Mouse (Mus musculus) lung, embryonic 16.5 days (tissue): ENCODE measurements around the gene Tpsb2. TPM values are rescaled to one million over a fixed set of nuclear protein-coding genes. Genes with fewer than 3 reads are reported as not detected.
A peak's percentile ranks its signal among the peaks of the same experiment; 100 is the strongest.

Experiments
- ATAC-seq: fragments of 200-750 bp; cut with Nextera tagmentation; 2 replicates; pipeline ENCODE4 v1.8.0; 2017; ENCODE audit warnings: low read depth, mild to moderate bottlenecking, moderate library complexity
- H3K27ac ChIP-seq: fragments of 300-500 bp; sonication (generic); 2 replicates; pipeline ENCODE4 v1.5.1; 2014; ENCODE audit warnings: mild to moderate bottlenecking, control low read depth, low read length
- H3K27me3 ChIP-seq: fragments of 300-500 bp; sonication (generic); 2 replicates; pipeline ENCODE4 v1.6.1; 2014; ENCODE audit warnings: low read depth, low read length, mixed read lengths; ENCODE audit not compliant: control insufficient read depth, insufficient read depth
- H3K36me3 ChIP-seq: fragments of 300-500 bp; sonication (generic); 2 replicates; pipeline ENCODE4 v1.6.1; 2014; ENCODE audit warnings: low read length; ENCODE audit not compliant: control insufficient read depth, insufficient read depth
- H3K4me1 ChIP-seq: fragments of 300-500 bp; sonication (generic); replicated peaks from 2 replicates; pipeline ENCODE4 v1.6.1; 2014; ENCODE audit warnings: low read length, mixed read lengths; ENCODE audit not compliant: control insufficient read depth, insufficient read depth
- H3K4me2 ChIP-seq: fragments of 300-500 bp; sonication (generic); 2 replicates; pipeline ENCODE4 v1.6.1; 2014; ENCODE audit warnings: low read depth, low read length, control low read depth
- H3K4me3 ChIP-seq: fragments of 300-500 bp; sonication (generic); 2 replicates; pipeline ENCODE4 v1.5.1; 2014; ENCODE audit warnings: mild to moderate bottlenecking, low read length, control low read depth
- H3K9ac ChIP-seq: fragments of 300-500 bp; sonication (generic); 2 replicates; pipeline ENCODE4 v1.6.1; 2014; ENCODE audit warnings: low read length, control low read depth
- H3K9me3 ChIP-seq: fragments of 300-500 bp; sonication (generic); 2 replicates; pipeline ENCODE4 v1.6.1; 2016; ENCODE audit warnings: low read length; ENCODE audit not compliant: control insufficient read depth
- WGBS: fragments of 180-500 bp; shearing (Covaris S2); extraction: QIAGEN DNeasy Blood & Tissue Kit; methylation state at CpG from one replicate; pipeline ENCODE4 v1.1.7; 2014; 5-methylcytosine and 5-hydroxymethylcytosine counted together
- polyA plus RNA-seq: library from polyadenylated mRNA; unstranded; fragments of >200 nt; fragmentation: Nextera tagmentation; extraction: Ambion mirVana; gene quantifications from 2 replicates; pipeline ENCODE4 v1.2.1, GENCODE M21; 2015

The Tpsb2 gene
- polyA plus RNA-seq, 1 experiment from 2014 or later = 6.1 TPM

DNA sequence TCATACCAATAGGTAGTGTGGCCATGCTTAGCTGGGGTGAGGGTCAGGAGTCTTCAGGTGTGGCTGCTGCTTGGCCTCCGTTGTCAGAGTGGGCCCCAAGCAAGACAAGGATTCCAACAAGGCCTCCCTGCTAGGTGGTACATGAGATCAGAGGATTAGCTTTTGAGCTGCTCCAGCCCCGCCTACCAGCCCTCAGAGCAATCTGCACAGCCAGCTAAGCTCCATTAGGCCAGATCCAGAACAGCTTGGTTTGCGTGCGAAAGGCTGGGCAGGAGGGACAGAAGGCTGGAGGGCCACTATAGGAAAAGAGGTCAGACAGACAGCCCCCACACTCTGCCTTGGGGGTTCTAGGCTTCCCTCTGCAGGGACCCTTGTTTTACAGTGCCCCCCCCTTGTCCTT is 35.4 kb downstream of the Tpsb2 start:
- H3K9ac ChIP-seq = no peak overlapping the region
- no peak overlapping the region for H3K27ac ChIP-seq
- no peaks in the 10 kb centered on the region for H3K27me3 ChIP-seq
- 27% methylated on average over 4 of the region's 4 CpGs for WGBS
- peaks cover 8% of the 10 kb centered on the region; the same call in 1 of the 2 replicates for H3K4me1 ChIP-seq
- no peak overlapping the region for H3K4me3 ChIP-seq
- no peak for ATAC-seq
- no peaks in the 10 kb centered on the region for H3K36me3 ChIP-seq
- H3K9me3 ChIP-seq = no peaks in the 10 kb centered on the region
- H3K4me2 ChIP-seq = no peak overlapping the region

DNA sequence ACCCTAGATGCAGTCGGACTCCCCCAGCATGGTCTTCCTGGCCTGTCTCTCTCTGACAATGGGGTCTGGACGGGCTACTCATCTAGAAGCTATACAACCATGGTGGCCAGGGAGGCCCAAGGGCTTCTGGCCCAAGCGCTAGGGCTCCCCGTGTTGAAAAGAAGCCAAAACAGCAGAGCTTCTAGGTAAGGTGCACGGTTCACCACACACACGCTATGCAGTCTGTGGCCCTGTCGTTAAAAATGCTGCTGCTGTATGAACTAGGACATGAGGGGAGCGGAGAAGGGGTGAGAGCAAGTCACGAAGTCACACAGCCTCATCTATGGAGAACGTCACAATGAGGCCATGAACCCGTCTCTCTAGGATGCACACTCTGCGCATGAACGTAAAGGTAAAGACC is 36.1 kb downstream of the Tpsb2 start:
- no peak for ATAC-seq
- Histone ChIP-seq H3K4me2 (no peak overlapping the region), H3K4me1 (peaks cover 8% of the 10 kb centered on the region; the same call in 1 of the 2 replicates), H3K27ac (no peak overlapping the region), H3K9ac (no peak overlapping the region), H3K27me3 (no peaks in the 10 kb centered on the region), H3K9me3 (no peaks in the 10 kb centered on the region), H3K36me3 (no peaks in the 10 kb centered on the region), H3K4me3 (no peak overlapping the region)
- WGBS = 81% methylated on average over 13 of the region's 13 CpGs

DNA sequence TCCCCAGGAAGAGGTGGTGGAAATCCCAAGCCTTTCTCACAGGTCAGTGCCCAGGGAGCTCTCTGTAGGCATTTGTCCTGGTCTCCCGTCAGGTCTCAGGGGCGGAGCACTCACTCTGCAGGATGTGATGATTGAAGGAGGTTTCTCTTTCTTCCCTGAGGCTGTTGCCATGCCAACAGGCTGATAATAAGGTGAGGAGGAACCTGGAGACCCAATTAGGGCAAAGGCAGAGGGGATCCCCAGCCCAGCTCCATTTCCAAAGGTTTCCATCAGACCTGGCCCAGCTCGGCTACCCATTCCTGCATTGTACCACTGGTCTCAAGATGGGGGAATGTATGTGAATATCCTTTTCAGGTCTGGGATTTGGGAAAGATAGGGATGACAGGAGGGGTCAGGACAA is 38.1 kb downstream of the Tpsb2 start:
- 31% methylated on average over 3 of the region's 3 CpGs for WGBS
- peaks cover 8% of the 10 kb centered on the region; the same call in 1 of the 2 replicates for H3K4me1 ChIP-seq
- H3K4me2 ChIP-seq = no peak overlapping the region

DNA sequence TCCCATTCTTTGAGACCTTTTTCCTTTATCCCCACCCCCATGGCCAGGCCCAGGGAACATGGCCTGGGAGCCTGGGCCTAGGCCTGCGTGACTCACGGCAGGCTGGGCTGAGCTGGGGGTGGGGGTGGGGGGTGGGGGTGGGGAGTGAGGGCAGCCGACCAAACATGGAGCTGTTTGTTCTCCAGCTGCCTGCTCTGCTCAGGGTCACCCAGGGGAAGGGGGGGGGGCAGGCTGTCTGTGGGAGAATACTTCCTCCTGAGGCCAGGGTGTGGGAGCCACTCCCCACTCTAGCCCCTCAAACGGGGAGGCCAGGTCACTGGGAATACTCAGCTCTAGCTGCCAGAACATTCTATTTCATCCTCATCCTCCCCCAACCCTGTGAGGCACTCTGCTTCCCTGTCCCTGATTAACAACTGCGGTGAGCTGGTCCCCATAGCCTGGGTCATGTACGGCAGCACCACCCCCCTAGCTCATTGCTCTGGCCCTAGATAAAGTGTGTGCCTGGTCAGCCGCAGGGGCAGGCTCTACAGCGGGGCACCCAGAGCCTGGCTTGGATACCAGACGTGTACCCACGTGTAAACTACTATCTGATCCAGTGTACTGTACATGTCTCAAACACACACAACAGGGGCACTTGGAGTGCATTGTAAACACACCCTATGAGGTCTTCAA is 39.3 kb downstream of the Tpsb2 start:
- Histone ChIP-seq H3K4me2 (no peak overlapping the region), H3K4me1 (peaks cover 8% of the 10 kb centered on the region; the same call in 1 of the 2 replicates)

More for the DNA sequence above, 38.1 kb downstream of the Tpsb2 start:
- Histone ChIP-seq H3K27me3 (no peaks in the 10 kb centered on the region), H3K4me3 (no peak overlapping the region), H3K9ac (no peak overlapping the region), H3K27ac (no peak overlapping the region), H3K9me3 (no peaks in the 10 kb centered on the region), H3K36me3 (no peaks in the 10 kb centered on the region)
- no peak for ATAC-seq

DNA sequence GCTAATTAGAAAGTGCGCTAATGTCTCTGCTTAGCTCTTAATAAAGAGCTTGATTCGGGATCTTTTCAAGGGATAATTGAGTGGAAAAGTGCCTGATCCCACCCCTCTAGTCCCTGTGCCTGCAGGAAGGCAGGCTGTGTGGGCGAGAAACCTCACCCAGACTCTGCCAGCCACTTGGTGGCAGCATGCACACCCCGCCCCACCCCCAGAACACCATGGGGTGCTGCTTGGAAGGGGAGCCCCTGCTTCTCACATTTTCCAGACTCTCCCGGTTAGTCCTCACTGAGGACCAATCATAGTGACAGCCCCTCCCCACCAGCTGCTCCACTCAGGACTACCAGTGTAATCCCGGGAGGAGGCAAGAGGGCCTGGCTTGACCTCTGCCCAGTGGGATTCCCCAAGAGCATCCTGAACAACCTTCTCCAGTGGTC is 39.9 kb downstream of the Tpsb2 start:
- Histone ChIP-seq H3K4me3 (no peak overlapping the region), H3K27ac (no peak overlapping the region), H3K4me1 (peaks cover 11% of the 10 kb centered on the region), H3K27me3 (no peaks in the 10 kb centered on the region), H3K4me2 (no peak overlapping the region), H3K9me3 (no peaks in the 10 kb centered on the region), H3K36me3 (no peaks in the 10 kb centered on the region), H3K9ac (no peak overlapping the region)
- no peak for ATAC-seq
- WGBS = 26% methylated on average over 6 of the region's 6 CpGs

More for the DNA sequence above, 39.3 kb downstream of the Tpsb2 start:
- H3K9ac ChIP-seq = no peak overlapping the region
- WGBS = 7% methylated on average over 10 of the region's 10 CpGs
- no peaks in the 10 kb centered on the region for H3K9me3 ChIP-seq
- H3K4me3 ChIP-seq = no peak overlapping the region
- no peak overlapping the region for H3K27ac ChIP-seq
- no peaks in the 10 kb centered on the region for H3K27me3 ChIP-seq
- ATAC-seq = peak; percentile 47
- H3K36me3 ChIP-seq = no peaks in the 10 kb centered on the region

DNA sequence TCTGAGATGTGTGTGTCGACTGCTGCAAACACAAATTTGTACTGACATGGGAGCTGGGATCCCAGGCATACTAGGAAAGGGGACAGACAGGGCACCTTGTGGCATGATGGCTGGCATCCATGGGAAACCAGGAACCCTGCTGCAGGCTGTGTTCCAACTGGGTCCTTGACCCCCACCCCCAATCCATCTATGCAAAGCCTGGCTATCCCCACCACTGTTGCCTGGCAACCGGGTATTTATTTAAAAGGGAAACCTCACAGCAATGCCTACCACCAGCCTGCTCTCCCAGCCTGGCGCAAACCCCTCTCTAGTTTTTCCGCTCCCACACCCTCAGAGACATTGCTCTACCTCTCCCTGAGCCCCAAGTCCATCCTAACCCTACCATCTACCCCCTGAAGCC is 41.2 kb downstream of the Tpsb2 start:
- no peak overlapping the region for H3K27ac ChIP-seq
- H3K9me3 ChIP-seq = no peaks in the 10 kb centered on the region
- 53% methylated on average over 4 of the region's 4 CpGs for WGBS
- H3K9ac ChIP-seq = no peak overlapping the region
- no peak for ATAC-seq
- no peaks in the 10 kb centered on the region for H3K36me3 ChIP-seq
- H3K4me2 ChIP-seq = no peak overlapping the region
- peaks cover 11% of the 10 kb centered on the region for H3K4me1 ChIP-seq
- no peak overlapping the region for H3K4me3 ChIP-seq
- no peaks in the 10 kb centered on the region for H3K27me3 ChIP-seq

DNA sequence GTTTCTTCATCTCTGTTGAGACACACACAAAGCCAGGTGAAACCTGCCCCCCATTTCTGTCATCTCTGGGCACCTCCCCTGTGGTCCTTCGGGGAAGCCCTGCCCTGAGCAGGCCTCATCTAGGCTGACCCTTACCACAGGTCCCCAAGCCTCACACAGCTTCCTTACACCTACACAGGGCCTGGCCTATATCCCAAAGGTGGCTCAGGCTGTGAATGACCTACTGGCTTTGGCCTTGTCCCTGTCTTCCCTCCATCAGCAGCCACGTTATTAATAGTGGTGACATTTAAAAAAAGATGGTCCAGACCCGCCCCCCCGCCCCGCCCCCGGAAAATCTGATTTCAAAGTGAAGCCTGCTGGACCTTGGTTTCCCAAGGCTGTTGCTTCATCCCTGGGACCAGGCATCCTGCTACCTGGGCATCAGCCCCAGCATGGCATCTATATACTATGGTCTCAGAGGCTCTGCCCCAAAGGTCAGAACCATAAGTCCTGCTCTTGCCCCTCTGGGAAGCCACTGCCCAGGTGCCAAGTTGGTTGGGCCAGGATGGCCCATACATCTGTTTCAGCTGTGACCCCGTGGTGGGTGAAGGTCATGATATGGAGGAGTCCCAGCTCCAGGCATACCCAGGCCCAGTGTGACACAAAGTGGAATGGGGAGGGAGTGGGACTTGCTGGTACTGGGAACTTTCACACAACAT is 42.3 kb downstream of the Tpsb2 start:
- no peaks in the 10 kb centered on the region for H3K9me3 ChIP-seq

DNA sequence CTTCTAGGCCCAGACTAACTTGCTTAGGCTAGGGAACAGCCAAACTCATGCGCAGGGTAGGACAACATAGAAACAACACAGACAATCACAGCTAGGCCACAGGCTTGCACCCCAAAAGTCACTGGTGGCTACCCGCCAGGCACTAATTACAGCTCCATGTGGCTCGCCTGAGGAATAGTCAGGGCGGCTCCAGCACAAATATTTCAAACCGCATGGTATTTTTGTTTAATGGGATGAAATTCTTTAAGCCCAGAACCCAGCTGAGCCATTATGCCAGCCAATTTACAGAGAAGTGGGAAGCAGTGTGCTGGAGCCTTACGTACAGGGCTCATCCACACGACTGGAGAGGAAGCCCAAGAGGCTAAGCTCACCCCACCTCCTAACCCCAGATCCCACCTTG is 43.5 kb downstream of the Tpsb2 start:
- Histone ChIP-seq H3K9ac (no peak overlapping the region), H3K36me3 (no peaks in the 10 kb centered on the region), H3K4me1 (peaks cover 18% of the 10 kb centered on the region), H3K27me3 (no peaks in the 10 kb centered on the region), H3K4me3 (no peak overlapping the region), H3K27ac (no peak overlapping the region), H3K4me2 (no peak overlapping the region), H3K9me3 (no peaks in the 10 kb centered on the region)
- WGBS = 78% methylated on average over 7 of the region's 7 CpGs
- ATAC-seq = no peak

More for the DNA sequence above, 42.3 kb downstream of the Tpsb2 start:
- no peak for ATAC-seq
- 81% methylated on average over 7 of the region's 7 CpGs for WGBS
- Histone ChIP-seq H3K9ac (no peak overlapping the region), H3K27me3 (no peaks in the 10 kb centered on the region), H3K36me3 (no peaks in the 10 kb centered on the region), H3K4me1 (peaks cover 11% of the 10 kb centered on the region), H3K4me3 (no peak overlapping the region), H3K4me2 (no peak overlapping the region), H3K27ac (no peak overlapping the region)

DNA sequence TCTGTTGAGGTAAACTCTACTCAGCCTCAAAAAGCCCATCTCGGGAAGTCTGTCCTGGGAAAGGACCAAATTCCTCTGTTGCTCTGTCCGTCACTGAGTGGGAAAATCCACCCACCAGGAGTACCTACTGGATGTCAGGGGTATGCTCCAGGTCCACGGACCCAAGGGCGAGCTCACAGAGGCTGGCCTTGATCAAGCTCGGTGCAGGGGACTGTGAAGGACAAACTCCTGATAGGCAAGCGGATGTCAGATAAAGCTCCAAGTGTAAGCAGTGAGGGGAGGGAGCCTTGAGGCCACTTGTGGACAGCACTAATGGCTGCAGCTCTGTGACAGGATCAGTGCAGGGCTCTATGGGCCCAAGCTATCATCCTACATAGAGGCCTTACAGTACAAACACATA is 44.1 kb downstream of the Tpsb2 start:
- no peak overlapping the region for H3K4me2 ChIP-seq
- no peak overlapping the region for H3K27ac ChIP-seq
- 51% methylated on average over 6 of the region's 6 CpGs for WGBS
- ATAC-seq = no peak
- H3K4me1 ChIP-seq = peaks cover 20% of the 10 kb centered on the region
- H3K27me3 ChIP-seq = no peaks in the 10 kb centered on the region
- H3K9ac ChIP-seq = no peak overlapping the region
- H3K4me3 ChIP-seq = no peak overlapping the region
- no peaks in the 10 kb centered on the region for H3K9me3 ChIP-seq
- no peaks in the 10 kb centered on the region for H3K36me3 ChIP-seq
